Mouse (Mus musculus) spleen, adult 2 months (tissue): Measurements from ENCODE around the gene Ano10. TPM values are rescaled to one million over a fixed set of nuclear protein-coding genes. Genes with fewer than 3 reads are reported as not detected.

Experiments
- DNase-seq, 2 experiments: peaks; one replicate each; pipeline versions ENCODE4 v3.0.0 to v3.0.0-alpha.2; 2012 to 2021; ENCODE audit warnings: low spot score in 2 of 2, low read depth in 1 of 2
- H3K27ac ChIP-seq: fragments of 200-500 bp; 2 replicates; pipeline ENCODE4 v1.5.1; 2012; ENCODE audit warnings: low read length, inconsistent platforms; ENCODE audit not compliant: insufficient read depth
- H3K27me3 ChIP-seq: fragments of 200-500 bp; 2 replicates; pipeline ENCODE4 v1.6.1; 2012; ENCODE audit warnings: mild to moderate bottlenecking, moderate library complexity, low read length, inconsistent platforms; ENCODE audit not compliant: control insufficient read depth, insufficient read depth
- H3K36me3 ChIP-seq: fragments of 200-500 bp; 2 replicates; pipeline ENCODE4 v1.6.1; 2012; ENCODE audit warnings: mild to moderate bottlenecking, low read length, inconsistent platforms; ENCODE audit not compliant: control insufficient read depth, insufficient read depth
- H3K4me1 ChIP-seq: fragments of 200-500 bp; 2 replicates; pipeline ENCODE4 v1.6.1; 2011; ENCODE audit warnings: inconsistent platforms; ENCODE audit not compliant: control insufficient read depth, insufficient read depth, insufficient read length
- H3K4me3 ChIP-seq: fragments of 200-500 bp; 2 replicates; pipeline ENCODE4 v1.5.1; 2011; ENCODE audit warnings: mild to moderate bottlenecking, inconsistent platforms; ENCODE audit not compliant: insufficient read depth, insufficient read length; ENCODE audit errors: extremely low read depth
- CTCF ChIP-seq: fragments of 200-500 bp; IDR thresholded peaks from 2 replicates; pipeline ENCODE4 v1.5.1; 2011; ENCODE audit warnings: mild to moderate bottlenecking, inconsistent platforms; ENCODE audit not compliant: insufficient read depth, insufficient read length, insufficient replicate concordance; ENCODE audit errors: extremely low read depth
- POLR2A ChIP-seq: fragments of 200-500 bp; IDR thresholded peaks from 2 replicates; pipeline ENCODE4 v1.6.1; 2011; ENCODE audit warnings: low read depth, low read length, inconsistent platforms
- WGBS: fragments of 180-500 bp; shearing (Covaris S2); methylation state at CpG from one replicate; pipeline ENCODE4 v1.1.7; 2018; 5-methylcytosine and 5-hydroxymethylcytosine counted together
- polyA plus RNA-seq: library from polyadenylated mRNA; depleted of rRNA; stranded (reverse); fragments of >200 nt; gene quantifications from 2 replicates; pipeline ENCODE4 v1.2.3, GENCODE M21; 2012

Ano10 gene
- polyA plus RNA-seq, 1 experiment = 20.8 TPM

GRCm38 (mm10) chr9:122193361-122193760 lies 100.9 kb downstream of the Ano10 start:
- no peak for TF ChIP-seq CTCF
- TF ChIP-seq POLR2A = no peak
- Histone ChIP-seq H3K4me1 (no peaks in the 10 kb centered on the region), H3K27ac (peak overlapping the region; percentile 35; the same call in 1 of the 2 replicates), H3K27me3 (no peaks in the 10 kb centered on the region), H3K36me3 (no peaks in the 10 kb centered on the region), H3K4me3 (no peak overlapping the region)
- DNase-seq = no peak
- WGBS = 60% methylated on average over 5 of the region's 5 CpGs

GRCm38 (mm10) chr9:122188724-122189123 lies 105.5 kb downstream of the Ano10 start:
- TF ChIP-seq POLR2A (no peak), CTCF (peak; percentile 29; the same call in 1 of the 2 replicates)
- Histone ChIP-seq H3K4me3 (no peak overlapping the region), H3K27me3 (no peaks in the 10 kb centered on the region), H3K27ac (no peak overlapping the region), H3K4me1 (peaks cover 10% of the 10 kb centered on the region; the same call in 1 of the 2 replicates), H3K36me3 (no peaks in the 10 kb centered on the region)
- peak; percentile 26 to 45 for DNase-seq
- WGBS = 6% methylated on average over 1 of the region's 1 CpGs

GRCm38 (mm10) chr9:122187451-122187921 lies 106.7 kb downstream of the Ano10 start:
- no peak for TF ChIP-seq POLR2A
- no peak for TF ChIP-seq CTCF
- no peak overlapping the region for H3K4me3 ChIP-seq
- no peaks in the 10 kb centered on the region for H3K27me3 ChIP-seq
- 54% methylated on average over 7 of the region's 7 CpGs for WGBS
- peak in 1 of 2 experiments; percentile 7 for DNase-seq
- no peaks in the 10 kb centered on the region for H3K36me3 ChIP-seq
- no peak overlapping the region for H3K27ac ChIP-seq
- peaks cover 10% of the 10 kb centered on the region; the same call in 1 of the 2 replicates for H3K4me1 ChIP-seq

- WGBS = 67% methylated on average over 1 of the region's 1 CpGs
- peak overlapping the region; percentile 36; the same call in 1 of the 2 replicates for H3K27ac ChIP-seq
- H3K27me3 ChIP-seq = no peaks in the 10 kb centered on the region
Measured at GRCm38 (mm10) chr9:122186643-122187226, 107.5 kb downstream of the Ano10 start.

GRCm38 (mm10) chr9:122185953-122186352 lies 108.3 kb downstream of the Ano10 start:
- Histone ChIP-seq H3K36me3 (no peaks in the 10 kb centered on the region), H3K27me3 (no peaks in the 10 kb centered on the region), H3K4me1 (peaks cover 10% of the 10 kb centered on the region; the same call in 1 of the 2 replicates), H3K27ac (no peak overlapping the region), H3K4me3 (no peak overlapping the region)
- WGBS = 94% methylated on average over 6 of the region's 6 CpGs
- TF ChIP-seq CTCF (no peak), POLR2A (no peak)
- DNase-seq = no peak

More at GRCm38 (mm10) chr9:122186643-122187226, 107.5 kb downstream of the Ano10 start:
- no peak for DNase-seq
- Histone ChIP-seq H3K4me1 (peaks cover 10% of the 10 kb centered on the region; the same call in 1 of the 2 replicates), H3K36me3 (no peaks in the 10 kb centered on the region), H3K4me3 (no peak overlapping the region)
- no peak for TF ChIP-seq POLR2A
- no peak for TF ChIP-seq CTCF

GRCm38 (mm10) chr9:122185061-122185460 lies 109.2 kb downstream of the Ano10 start:
- WGBS = 9% methylated on average over 2 of the region's 2 CpGs
- H3K4me3 ChIP-seq = no peak overlapping the region
- peak; percentile 34 to 75 for DNase-seq
- H3K27me3 ChIP-seq = no peaks in the 10 kb centered on the region
- TF ChIP-seq CTCF (peak; percentile 64; the same call in 1 of the 2 replicates), POLR2A (no peak)
- no peak overlapping the region for H3K27ac ChIP-seq
- H3K4me1 ChIP-seq = peaks cover 10% of the 10 kb centered on the region; the same call in 1 of the 2 replicates
- H3K36me3 ChIP-seq = no peaks in the 10 kb centered on the region

GRCm38 (mm10) chr9:122184329-122184728 lies 109.9 kb downstream of the Ano10 start:
- DNase-seq = no peak
- H3K27ac ChIP-seq = no peak overlapping the region
- WGBS = 81% methylated on average over 3 of the region's 3 CpGs
- no peaks in the 10 kb centered on the region for H3K36me3 ChIP-seq
- no peak overlapping the region for H3K4me3 ChIP-seq
- no peak for TF ChIP-seq POLR2A
- H3K27me3 ChIP-seq = no peaks in the 10 kb centered on the region
- peaks cover 10% of the 10 kb centered on the region; the same call in 1 of the 2 replicates for H3K4me1 ChIP-seq
